Mouse (Mus musculus): Measurements from ENCODE around the gene Psme2b. TPM values are rescaled to one million over a fixed set of nuclear protein-coding genes. Genes with fewer than 3 reads are reported as not detected.
"Not testable (repeated sequence)": the region's sequence is repeated elsewhere in the genome, so short reads cannot be mapped to it uniquely, and the experiment has no call there.

The Psme2b gene
- polyA plus RNA-seq, 1 experiment from 2014 or later = 1.7 TPM

- H3K27ac ChIP-seq (replicated peaks; ENCODE audit: low read depth, low read length); H3K4me2 ChIP-seq (ENCODE audit: low read length); H3K4me3 ChIP-seq (replicated peaks; ENCODE audit: low read depth, low read length); H3K9ac ChIP-seq (replicated peaks; ENCODE audit: low read length); H3K27me3 ChIP-seq (ENCODE audit: control insufficient read depth, insufficient read depth, low read length); H3K36me3 ChIP-seq (ENCODE audit: control insufficient read depth, insufficient read depth, low read length); ATAC-seq (ENCODE audit: low FRiP score, low TSS enrichment); H3K9me3 ChIP-seq (ENCODE audit: control insufficient read depth, low read length); H3K4me1 ChIP-seq (ENCODE audit: control insufficient read depth, insufficient read depth, low read length); DNase-seq: not testable (repeated sequence)
- WGBS = no CpG with 5 or more reads among the region's 1 CpGs
Measured at GRCm38 (mm10) chr11:48978240-48978939, 32.4 kb upstream of the Psme2b start, which contains the start of gene Olfr56. Olfr56 (plus strand) TSS chr11:48978889.

- not testable (repeated sequence) for H3K27ac ChIP-seq (replicated peaks; ENCODE audit: low read depth, low read length); DNase-seq; H3K9me3 ChIP-seq (ENCODE audit: control insufficient read depth, low read length); H3K9ac ChIP-seq (replicated peaks; ENCODE audit: low read length); H3K4me1 ChIP-seq (ENCODE audit: control insufficient read depth, insufficient read depth, low read length); H3K36me3 ChIP-seq (ENCODE audit: control insufficient read depth, insufficient read depth, low read length); H3K4me3 ChIP-seq (replicated peaks; ENCODE audit: low read depth, low read length); ATAC-seq (ENCODE audit: low FRiP score, low TSS enrichment); H3K4me2 ChIP-seq (ENCODE audit: low read length); H3K27me3 ChIP-seq (ENCODE audit: control insufficient read depth, insufficient read depth, low read length)
- WGBS = no CpG with 5 or more reads among the region's 1 CpGs
Measured at GRCm38 (mm10) chr11:48974686-48975085, 28.7 kb upstream of the Psme2b start.

- not testable (repeated sequence) for H3K4me1 ChIP-seq (ENCODE audit: control insufficient read depth, insufficient read depth, low read length); H3K27me3 ChIP-seq (ENCODE audit: control insufficient read depth, insufficient read depth, low read length); H3K4me3 ChIP-seq (replicated peaks; ENCODE audit: low read depth, low read length); H3K36me3 ChIP-seq (ENCODE audit: control insufficient read depth, insufficient read depth, low read length); H3K27ac ChIP-seq (replicated peaks; ENCODE audit: low read depth, low read length); H3K9me3 ChIP-seq (ENCODE audit: control insufficient read depth, low read length); H3K4me2 ChIP-seq (ENCODE audit: low read length); ATAC-seq (ENCODE audit: low FRiP score, low TSS enrichment); DNase-seq; H3K9ac ChIP-seq (replicated peaks; ENCODE audit: low read length)
Measured at GRCm38 (mm10) chr11:48939286-48939685, 6.7 kb downstream of the Psme2b start.

DNA sequence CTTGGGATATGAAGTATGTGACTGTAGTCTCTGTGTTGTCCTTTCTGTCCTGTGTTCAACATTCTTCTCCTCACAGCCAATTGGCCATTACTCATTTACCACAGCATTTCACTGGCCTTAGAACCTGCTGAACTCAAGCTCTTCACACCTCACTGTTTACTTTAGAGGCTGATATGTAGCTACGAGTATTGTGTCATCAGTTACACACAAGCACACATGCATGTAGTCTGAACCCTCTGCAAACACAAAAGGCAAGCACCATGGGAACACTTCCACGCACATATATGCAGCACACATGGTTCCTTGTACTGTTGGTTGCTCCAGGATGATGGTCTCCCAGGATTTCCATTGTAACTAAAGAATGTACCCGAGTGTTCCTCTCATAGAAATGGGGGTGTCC is 10.7 kb downstream of the Psme2b start:
- H3K4me1 ChIP-seq (ENCODE audit: control insufficient read depth, insufficient read depth, low read length); H3K27me3 ChIP-seq (ENCODE audit: control insufficient read depth, insufficient read depth, low read length); H3K4me3 ChIP-seq (replicated peaks; ENCODE audit: low read depth, low read length); H3K9me3 ChIP-seq (ENCODE audit: control insufficient read depth, low read length); DNase-seq; H3K36me3 ChIP-seq (ENCODE audit: control insufficient read depth, insufficient read depth, low read length); H3K4me2 ChIP-seq (ENCODE audit: low read length); ATAC-seq (ENCODE audit: low FRiP score, low TSS enrichment); H3K9ac ChIP-seq (replicated peaks; ENCODE audit: low read length); H3K27ac ChIP-seq (replicated peaks; ENCODE audit: low read depth, low read length): not testable (repeated sequence)
- whole genome bisulfite sequencing = no CpG with 5 or more reads among the region's 3 CpGs

- not testable (repeated sequence) for H3K9me3 ChIP-seq (ENCODE audit: control insufficient read depth, low read length); H3K4me1 ChIP-seq (ENCODE audit: control insufficient read depth, insufficient read depth, low read length); DNase-seq; ATAC-seq (ENCODE audit: low FRiP score, low TSS enrichment); H3K9ac ChIP-seq (replicated peaks; ENCODE audit: low read length); H3K36me3 ChIP-seq (ENCODE audit: control insufficient read depth, insufficient read depth, low read length); H3K27me3 ChIP-seq (ENCODE audit: control insufficient read depth, insufficient read depth, low read length); H3K27ac ChIP-seq (replicated peaks; ENCODE audit: low read depth, low read length); H3K4me3 ChIP-seq (replicated peaks; ENCODE audit: low read depth, low read length); H3K4me2 ChIP-seq (ENCODE audit: low read length)
- 78% methylated on average over 1 of the region's 1 CpGs for WGBS
Measured at GRCm38 (mm10) chr11:48933923-48934322, 12.1 kb downstream of the Psme2b start.

- not testable (repeated sequence) for H3K4me1 ChIP-seq (ENCODE audit: control insufficient read depth, insufficient read depth, low read length); H3K36me3 ChIP-seq (ENCODE audit: control insufficient read depth, insufficient read depth, low read length); H3K27ac ChIP-seq (replicated peaks; ENCODE audit: low read depth, low read length); H3K9me3 ChIP-seq (ENCODE audit: control insufficient read depth, low read length); ATAC-seq (ENCODE audit: low FRiP score, low TSS enrichment); H3K27me3 ChIP-seq (ENCODE audit: control insufficient read depth, insufficient read depth, low read length); H3K4me3 ChIP-seq (replicated peaks; ENCODE audit: low read depth, low read length); H3K4me2 ChIP-seq (ENCODE audit: low read length); H3K9ac ChIP-seq (replicated peaks; ENCODE audit: low read length); DNase-seq
- WGBS = 84% methylated on average over 1 of the region's 1 CpGs
Measured at GRCm38 (mm10) chr11:48933422-48933821, 12.6 kb downstream of the Psme2b start.

DNA sequence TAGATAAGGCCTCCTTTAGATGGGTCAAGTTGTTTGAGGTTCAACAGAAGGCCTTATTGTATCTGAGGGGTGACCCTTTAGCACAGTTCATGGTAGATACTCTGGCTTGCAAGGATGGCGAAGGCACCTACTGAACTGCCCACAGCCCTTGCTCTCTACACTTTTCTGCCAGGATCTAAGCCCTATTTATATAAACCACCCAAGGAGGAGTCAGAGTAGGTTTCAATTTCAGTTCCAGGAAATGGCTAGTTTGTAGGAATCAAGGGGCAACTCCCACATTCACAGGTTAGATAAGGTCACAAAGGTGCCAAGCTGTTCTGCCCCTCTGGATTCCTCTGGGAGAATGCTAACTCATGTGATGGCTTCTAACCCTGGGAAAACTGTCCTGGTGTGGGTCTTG is 17.9 kb downstream of the Psme2b start:
- 92% methylated on average over 1 of the region's 1 CpGs for WGBS
- not testable (repeated sequence) for H3K9me3 ChIP-seq (ENCODE audit: control insufficient read depth, low read length); H3K9ac ChIP-seq (replicated peaks; ENCODE audit: low read length); H3K4me1 ChIP-seq (ENCODE audit: control insufficient read depth, insufficient read depth, low read length); H3K36me3 ChIP-seq (ENCODE audit: control insufficient read depth, insufficient read depth, low read length); H3K27me3 ChIP-seq (ENCODE audit: control insufficient read depth, insufficient read depth, low read length); ATAC-seq (ENCODE audit: low FRiP score, low TSS enrichment); H3K4me3 ChIP-seq (replicated peaks; ENCODE audit: low read depth, low read length); DNase-seq; H3K4me2 ChIP-seq (ENCODE audit: low read length); H3K27ac ChIP-seq (replicated peaks; ENCODE audit: low read depth, low read length)

- ATAC-seq (ENCODE audit: low FRiP score, low TSS enrichment); H3K27ac ChIP-seq (replicated peaks; ENCODE audit: low read depth, low read length); DNase-seq: not testable (repeated sequence)
Measured at GRCm38 (mm10) chr11:48926437-48926836, 19.6 kb downstream of the Psme2b start.

DNA sequence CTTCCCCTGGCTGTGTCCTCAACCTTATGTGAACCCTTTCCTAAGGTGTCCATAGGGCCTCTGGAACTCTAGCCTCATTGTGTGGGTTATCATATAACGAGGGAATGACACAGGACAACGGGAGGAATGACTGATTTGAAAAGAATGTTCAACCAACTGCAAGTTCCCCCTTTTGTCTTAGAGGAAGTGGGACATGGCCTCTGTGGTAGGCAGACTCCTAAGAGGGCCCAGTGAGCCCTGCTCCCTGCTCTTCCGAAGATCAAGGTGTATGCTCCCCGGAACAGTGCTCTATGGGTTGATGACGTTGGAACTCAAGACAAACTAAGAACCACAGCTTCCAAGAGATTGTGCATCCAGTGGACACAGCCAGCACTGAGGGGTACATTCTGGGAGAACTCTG is 22.2 kb downstream of the Psme2b start:
- H3K4me1 ChIP-seq (ENCODE audit: control insufficient read depth, insufficient read depth, low read length); ATAC-seq (ENCODE audit: low FRiP score, low TSS enrichment); H3K27ac ChIP-seq (replicated peaks; ENCODE audit: low read depth, low read length); H3K4me3 ChIP-seq (replicated peaks; ENCODE audit: low read depth, low read length); DNase-seq; H3K4me2 ChIP-seq (ENCODE audit: low read length); H3K27me3 ChIP-seq (ENCODE audit: control insufficient read depth, insufficient read depth, low read length); H3K9me3 ChIP-seq (ENCODE audit: control insufficient read depth, low read length); H3K9ac ChIP-seq (replicated peaks; ENCODE audit: low read length); H3K36me3 ChIP-seq (ENCODE audit: control insufficient read depth, insufficient read depth, low read length): not testable (repeated sequence)
- WGBS = 81% methylated on average over 5 of the region's 5 CpGs

More at GRCm38 (mm10) chr11:48926437-48926836, 19.6 kb downstream of the Psme2b start:
- not testable (repeated sequence) for H3K9ac ChIP-seq (replicated peaks; ENCODE audit: low read length); H3K27me3 ChIP-seq (ENCODE audit: control insufficient read depth, insufficient read depth, low read length); H3K36me3 ChIP-seq (ENCODE audit: control insufficient read depth, insufficient read depth, low read length); H3K4me3 ChIP-seq (replicated peaks; ENCODE audit: low read depth, low read length); H3K9me3 ChIP-seq (ENCODE audit: control insufficient read depth, low read length); H3K4me1 ChIP-seq (ENCODE audit: control insufficient read depth, insufficient read depth, low read length); H3K4me2 ChIP-seq (ENCODE audit: low read length)

Measured in midbrain, embryonic 14.5 days (tissue).